Mouse (Mus musculus): Measurements from ENCODE around the gene Ankrd42. TPM values are rescaled to one million over a fixed set of nuclear protein-coding genes. Genes with fewer than 3 reads are reported as not detected.

The Ankrd42 gene
- polyA plus RNA-seq (2015; fragmentation: Nextera tagmentation; extraction: Ambion mirVana) = 3.9 and 5.3 TPM in 2 replicates

GRCm38 (mm10) chr7:92637021-92637625 is at the start of gene Ankrd42:
Ankrd42 (minus strand) TSS chr7:92637142.
- Histone ChIP-seq H3K36me3 (ENCODE audit: control insufficient read depth, insufficient read depth, low read length) (no peaks in the 10 kb centered on the region), H3K9ac (ENCODE audit: low read length) (peak within 1 kb of the TSS; percentile 91), H3K4me1 (ENCODE audit: control insufficient read depth, insufficient read depth, low read length) (peaks cover 13% of the 10 kb centered on the region), H3K9me3 (replicated peaks; ENCODE audit: control insufficient read depth, low read length) (no peaks in the 10 kb centered on the region), H3K27ac (ENCODE audit: low read length) (peak within 1 kb of the TSS; percentile 88), H3K4me2 (ENCODE audit: low read depth, low read length) (peak within 1 kb of the TSS; percentile 99), H3K4me3 (replicated peaks; ENCODE audit: low read length) (peak within 1 kb of the TSS; percentile 90), H3K27me3 (ENCODE audit: control insufficient read depth, insufficient read depth, low read length) (no peaks in the 10 kb centered on the region)
- WGBS = under 1% methylated on average over 44 of the region's 44 CpGs
- ATAC-seq (ENCODE audit: insufficient read depth, low FRiP score) = peak; percentile 96

GRCm38 (mm10) chr7:92677346-92677745 is 40.4 kb upstream of the Ankrd42 start:
- Histone ChIP-seq H3K27ac (ENCODE audit: low read length) (no peak overlapping the region), H3K4me2 (ENCODE audit: low read depth, low read length) (no peak overlapping the region), H3K9me3 (replicated peaks; ENCODE audit: control insufficient read depth, low read length) (no peaks in the 10 kb centered on the region), H3K9ac (ENCODE audit: low read length) (no peak overlapping the region), H3K4me1 (ENCODE audit: control insufficient read depth, insufficient read depth, low read length) (no peaks in the 10 kb centered on the region), H3K36me3 (ENCODE audit: control insufficient read depth, insufficient read depth, low read length) (no peaks in the 10 kb centered on the region), H3K4me3 (replicated peaks; ENCODE audit: low read length) (no peak overlapping the region), H3K27me3 (ENCODE audit: control insufficient read depth, insufficient read depth, low read length) (no peaks in the 10 kb centered on the region)
- ATAC-seq (ENCODE audit: insufficient read depth, low FRiP score) = no peak
- WGBS = 58% methylated on average over 4 of the region's 4 CpGs

GRCm38 (mm10) chr7:92675131-92675530 is 38.2 kb upstream of the Ankrd42 start:
- ATAC-seq (ENCODE audit: insufficient read depth, low FRiP score) = no peak
- no peak overlapping the region for H3K4me3 ChIP-seq (replicated peaks; ENCODE audit: low read length)
- H3K9me3 ChIP-seq (replicated peaks; ENCODE audit: control insufficient read depth, low read length) = no peaks in the 10 kb centered on the region
- no peak overlapping the region for H3K4me2 ChIP-seq (ENCODE audit: low read depth, low read length)
- no peak overlapping the region for H3K9ac ChIP-seq (ENCODE audit: low read length)
- H3K27ac ChIP-seq (ENCODE audit: low read length) = no peak overlapping the region
- H3K4me1 ChIP-seq (ENCODE audit: control insufficient read depth, insufficient read depth, low read length) = peaks cover 3% of the 10 kb centered on the region; the same call in 1 of the 2 replicates
- H3K36me3 ChIP-seq (ENCODE audit: control insufficient read depth, insufficient read depth, low read length) = no peaks in the 10 kb centered on the region
- 70% methylated on average over 3 of the region's 3 CpGs for WGBS
- H3K27me3 ChIP-seq (ENCODE audit: control insufficient read depth, insufficient read depth, low read length) = no peaks in the 10 kb centered on the region

- H3K9ac ChIP-seq (ENCODE audit: low read length) = peak within 1 kb of the TSS; percentile 98
- peak; percentile 98 for ATAC-seq (ENCODE audit: insufficient read depth, low FRiP score)
- no peaks in the 10 kb centered on the region for H3K36me3 ChIP-seq (ENCODE audit: control insufficient read depth, insufficient read depth, low read length)
- H3K27ac ChIP-seq (ENCODE audit: low read length) = peak within 1 kb of the TSS; percentile 99
- no peaks in the 10 kb centered on the region for H3K27me3 ChIP-seq (ENCODE audit: control insufficient read depth, insufficient read depth, low read length)
- no peaks in the 10 kb centered on the region for H3K9me3 ChIP-seq (replicated peaks; ENCODE audit: control insufficient read depth, low read length)
- WGBS = under 1% methylated on average over 87 of the region's 88 CpGs
- H3K4me3 ChIP-seq (replicated peaks; ENCODE audit: low read length) = peak within 1 kb of the TSS; percentile 100
- peak within 1 kb of the TSS; percentile 72 for H3K4me2 ChIP-seq (ENCODE audit: low read depth, low read length)
- peaks cover 15% of the 10 kb centered on the region for H3K4me1 ChIP-seq (ENCODE audit: control insufficient read depth, insufficient read depth, low read length)
Observed at GRCm38 (mm10) chr7:92669507-92670471, 32.8 kb upstream of the Ankrd42 start, which contains the start of gene Pcf11. Pcf11 (minus strand) TSS chr7:92669934.

GRCm38 (mm10) chr7:92668791-92669506 is 32.0 kb upstream of the Ankrd42 start:
- Histone ChIP-seq H3K4me1 (ENCODE audit: control insufficient read depth, insufficient read depth, low read length) (peaks cover 15% of the 10 kb centered on the region), H3K4me2 (ENCODE audit: low read depth, low read length) (peak overlapping the region; percentile 72), H3K9ac (ENCODE audit: low read length) (peak overlapping the region; percentile 98), H3K4me3 (replicated peaks; ENCODE audit: low read length) (peak overlapping the region; percentile 100), H3K9me3 (replicated peaks; ENCODE audit: control insufficient read depth, low read length) (no peaks in the 10 kb centered on the region), H3K27me3 (ENCODE audit: control insufficient read depth, insufficient read depth, low read length) (no peaks in the 10 kb centered on the region), H3K27ac (ENCODE audit: low read length) (peak overlapping the region; percentile 99), H3K36me3 (ENCODE audit: control insufficient read depth, insufficient read depth, low read length) (no peaks in the 10 kb centered on the region)
- 0% methylated on average over 29 of the region's 29 CpGs for WGBS
- ATAC-seq (ENCODE audit: insufficient read depth, low FRiP score) = no peak

- no peaks in the 10 kb centered on the region for H3K9me3 ChIP-seq (replicated peaks; ENCODE audit: control insufficient read depth, low read length)
- H3K27me3 ChIP-seq (ENCODE audit: control insufficient read depth, insufficient read depth, low read length) = no peaks in the 10 kb centered on the region
- H3K36me3 ChIP-seq (ENCODE audit: control insufficient read depth, insufficient read depth, low read length) = peaks cover 6% of the 10 kb centered on the region
- peak overlapping the region; percentile 72 for H3K4me2 ChIP-seq (ENCODE audit: low read depth, low read length)
- WGBS = 66% methylated on average over 7 of the region's 7 CpGs
- H3K27ac ChIP-seq (ENCODE audit: low read length) = peak overlapping the region; percentile 46
- peaks cover 15% of the 10 kb centered on the region for H3K4me1 ChIP-seq (ENCODE audit: control insufficient read depth, insufficient read depth, low read length)
- H3K9ac ChIP-seq (ENCODE audit: low read length) = peak overlapping the region; percentile 44; the same call in 1 of the 2 replicates
- no peak for ATAC-seq (ENCODE audit: insufficient read depth, low FRiP score)
- H3K4me3 ChIP-seq (replicated peaks; ENCODE audit: low read length) = peak overlapping the region; percentile 100
Observed at GRCm38 (mm10) chr7:92666274-92666820, 29.4 kb upstream of the Ankrd42 start.

GRCm38 (mm10) chr7:92658050-92658449 is 21.1 kb upstream of the Ankrd42 start:
- Histone ChIP-seq H3K9ac (ENCODE audit: low read length) (no peak overlapping the region), H3K27me3 (ENCODE audit: control insufficient read depth, insufficient read depth, low read length) (no peaks in the 10 kb centered on the region), H3K9me3 (replicated peaks; ENCODE audit: control insufficient read depth, low read length) (no peaks in the 10 kb centered on the region), H3K4me1 (ENCODE audit: control insufficient read depth, insufficient read depth, low read length) (0 out of 2 replicates have a peak, but pooled peaks cover 3% of the 10 kb centered on the region), H3K4me2 (ENCODE audit: low read depth, low read length) (no peak overlapping the region), H3K27ac (ENCODE audit: low read length) (no peak overlapping the region), H3K36me3 (ENCODE audit: control insufficient read depth, insufficient read depth, low read length) (peaks cover 42% of the 10 kb centered on the region), H3K4me3 (replicated peaks; ENCODE audit: low read length) (no peak overlapping the region)
- 97% methylated on average over 5 of the region's 5 CpGs for WGBS
- ATAC-seq (ENCODE audit: insufficient read depth, low FRiP score) = no peak

- H3K27ac ChIP-seq (ENCODE audit: low read length) = no peak overlapping the region
- no peaks in the 10 kb centered on the region for H3K9me3 ChIP-seq (replicated peaks; ENCODE audit: control insufficient read depth, low read length)
- 0 out of 2 replicates have a peak, but pooled peaks cover 3% of the 10 kb centered on the region for H3K4me1 ChIP-seq (ENCODE audit: control insufficient read depth, insufficient read depth, low read length)
- H3K4me3 ChIP-seq (replicated peaks; ENCODE audit: low read length) = no peak overlapping the region
- no peak for ATAC-seq (ENCODE audit: insufficient read depth, low FRiP score)
- H3K9ac ChIP-seq (ENCODE audit: low read length) = no peak overlapping the region
- H3K27me3 ChIP-seq (ENCODE audit: control insufficient read depth, insufficient read depth, low read length) = no peaks in the 10 kb centered on the region
- 83% methylated on average over 2 of the region's 2 CpGs for WGBS
- peaks cover 39% of the 10 kb centered on the region for H3K36me3 ChIP-seq (ENCODE audit: control insufficient read depth, insufficient read depth, low read length)
- H3K4me2 ChIP-seq (ENCODE audit: low read depth, low read length) = no peak overlapping the region
Observed at GRCm38 (mm10) chr7:92656386-92656785, 19.4 kb upstream of the Ankrd42 start.

All from stomach, embryonic 16.5 days (tissue).